In genomic region chr12:77531294-77531693, GRCm38 (mm10) we compare ENCODE assay signal across 9 mouse cellular contexts.
DNase-seq lines count a peak whose midpoint lies in the region; ATAC-seq and TF ChIP-seq lines count a peak whose summit lies in the region.
"Had no signal": no experiment of that assay in that cellular context is flagged by ENCODE, and none has a peak within 500 bp of the region (broad histone marks: within the 10 kb centered on the region; RNA-seq: fewer than 3 reads in every experiment).

No protein-coding gene starts in this region.

- CTCF ChIA-PET in Patski (lab: Charles Lee): interaction anchor here (1.3 to 1.5 kb wide), 2 partner anchors 17 to 290 kb away, joined by 8 to 9 read pairs; no protein-coding TSS in a partner anchor

- ATAC-seq in Patski: no peak
- ATAC-seq in megakaryocyte, adult 5-6 weeks (ENCODE audit: poor library complexity, severe bottlenecking): peak; percentile 51

- H3K36me3 ChIP-seq in hindbrain, embryonic 10.5 days: no peaks in the 10 kb centered on the region
- H3K36me3 ChIP-seq: embryonic facial prominence, embryonic 15.5 days had no signal

- 84% methylated on average over 5 of the region's 5 CpGs for WGBS in hindbrain, embryonic 10.5 days

- DNase-seq in left cerebral cortex, postnatal 4 days: peak; percentile 16
- no peak for DNase-seq in left cerebral cortex, adult 9 months (ENCODE audit: low spot score in 2 of 2)
- DNase-seq in Patski (ENCODE audit: low read depth, low spot score): no peak
- DNase-seq in gastrocnemius, postnatal 36 days: peak; percentile 9 to 31
- peak; percentile 6 for DNase-seq in yolk sac, embryonic 10.5 days (ENCODE audit: low spot score)
- no peak for DNase-seq in cerebellum, adult 9-10 months
- DNase-seq in hindbrain, embryonic 10.5 days (ENCODE audit: low spot score): no peak

- H3K27me3 ChIP-seq in Patski: peaks cover 4% of the 10 kb centered on the region
- H3K27me3 ChIP-seq in hindbrain, embryonic 10.5 days (ENCODE audit: insufficient read depth, poor library complexity, severe bottlenecking): no peaks in the 10 kb centered on the region
- H3K27me3 ChIP-seq: embryonic facial prominence, embryonic 15.5 days had no signal

- intact Hi-C loops in left cerebral cortex, postnatal 4 days (cut with DNase I): no loop called here
- intact Hi-C loops in gastrocnemius, postnatal 36 days (cut with DNase I): loop anchor here (1.0 kb wide), 1 partner anchor 531 kb away; no protein-coding TSS in a partner anchor

- in situ Hi-C loops in Patski (cut with MboI; ENCODE audit: low pct_unique_long_range_greater_than_20kb): no loop called here

- no peaks in the 10 kb centered on the region for H3K9me3 ChIP-seq in hindbrain, embryonic 10.5 days
- H3K9me3 ChIP-seq: embryonic facial prominence, embryonic 15.5 days had no signal

- H3K4me3 ChIP-seq in hindbrain, embryonic 10.5 days: no peak overlapping the region
- H3K4me3 ChIP-seq: embryonic facial prominence, embryonic 15.5 days had no signal

- H3K4me1 ChIP-seq in hindbrain, embryonic 10.5 days (replicated peaks): peaks cover 7% of the 10 kb centered on the region
- H3K4me1 ChIP-seq: embryonic facial prominence, embryonic 15.5 days had no signal

- peak; percentile 58 for TF ChIP-seq CTCF in Patski (IDR thresholded peaks at IDR 0.05)

- H3K27ac ChIP-seq in hindbrain, embryonic 10.5 days: no peak overlapping the region
- H3K27ac ChIP-seq: embryonic facial prominence, embryonic 15.5 days had no signal

- POLR2A ChIA-PET in Patski (lab: Charles Lee): no interaction called here

Comparison
In these comparisons a context has a peak if more than half of its experiments do, and no peak if none do; other contexts are left out.
1. DNase-seq: peak in left cerebral cortex, postnatal 4 days (single experiment), gastrocnemius, postnatal 36 days (2 of 2) and yolk sac, embryonic 10.5 days (single experiment); none in left cerebral cortex, adult 9 months (0 of 2), Patski (single experiment), cerebellum, adult 9-10 months (single experiment) and hindbrain, embryonic 10.5 days (single experiment).